In the genomic region with DNA sequence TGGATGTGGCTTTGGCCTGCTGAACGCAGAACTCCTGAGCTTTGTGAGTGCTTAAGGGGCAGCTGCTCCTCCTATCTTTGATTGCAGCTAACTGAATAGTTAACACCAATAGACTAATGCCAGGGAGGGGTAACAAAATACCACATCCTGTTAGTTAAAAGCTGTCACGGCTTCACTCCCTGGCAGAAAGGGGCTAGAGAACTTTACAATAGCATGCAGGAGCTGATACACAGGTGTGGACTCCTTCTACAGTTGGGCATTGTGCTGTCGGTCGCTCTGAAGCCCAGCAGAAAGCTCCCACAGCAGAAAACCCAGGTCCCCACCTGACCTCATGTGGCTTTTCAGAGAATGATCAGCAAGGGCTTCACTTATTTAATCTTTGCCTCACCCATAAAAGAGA, we compare ENCODE assay signal across 15 mouse cellular contexts.
A peak's percentile ranks its signal among the peaks of the same experiment; 100 is the strongest.
DNase-seq lines count a peak whose midpoint lies in the region; ATAC-seq and TF ChIP-seq lines count a peak whose summit lies in the region.
"Had no signal": no experiment of that assay in that cellular context is flagged by ENCODE, and none has a peak within 500 bp of the region (broad histone marks: within the 10 kb centered on the region; RNA-seq: fewer than 3 reads in every experiment).

No protein-coding gene starts in this region.

- 0 out of 2 replicates have a peak, but pooled peaks cover under 1% of the 10 kb centered on the region for H3K4me1 ChIP-seq in kidney, postnatal 0 days (replicated peaks; ENCODE audit: insufficient read depth, low read length)
- H3K4me1 ChIP-seq in forebrain, postnatal 0 days (ENCODE audit: insufficient read depth) = 0 out of 2 replicates have a peak, but pooled peaks cover 7% of the 10 kb centered on the region

- H3K9ac ChIP-seq in kidney, postnatal 0 days (ENCODE audit: low read depth, low read length) = no peak overlapping the region
- H3K9ac ChIP-seq in forebrain, postnatal 0 days = no peak overlapping the region
- H3K9ac ChIP-seq: embryonic facial prominence, embryonic 13.5 days; forebrain, embryonic 13.5 days had no signal

- H3K27ac ChIP-seq in kidney, postnatal 0 days = no peak overlapping the region
- H3K27ac ChIP-seq in forebrain, postnatal 0 days (ENCODE audit: low read depth, low read length) = no peak overlapping the region
- H3K27ac ChIP-seq: embryonic facial prominence, embryonic 13.5 days; forebrain, embryonic 13.5 days had no signal

- no peak for DNase-seq in kidney, postnatal 0 days (ENCODE audit: low spot score)
- no peak for DNase-seq in kidney, adult 9 months
- DNase-seq in CD4-positive, CD25-positive, alpha-beta regulatory T cell, adult 2 months (ENCODE audit: low read depth, low spot score) = peak; percentile 71
- DNase-seq in forebrain, postnatal 0 days = no peak
- DNase-seq in kidney, postnatal 14 days = no peak
- DNase-seq: cerebellum, adult 9-11 months; heart, adult 11 months; heart, postnatal 4 days; kidney, adult 18-20 months; retina, postnatal 1 day had no signal

- no peak for ATAC-seq in kidney, postnatal 0 days (replicated peaks; ENCODE audit: low FRiP score, low read depth)
- ATAC-seq in granulocyte monocyte progenitor cell, adult 5-6 weeks (replicated peaks; ENCODE audit: poor library complexity, severe bottlenecking) = peak; percentile 33; the same call in 1 of the 2 replicates
- ATAC-seq in neutrophil, adult 5-6 weeks (ENCODE audit: extremely low read depth, insufficient number of reproducible peaks, low FRiP score, poor library complexity, severe bottlenecking) = peak; percentile 53
- no peak for ATAC-seq in cerebellum, adult (ENCODE audit: insufficient number of reproducible peaks, low FRiP score, low TSS enrichment)
- no peak for ATAC-seq in forebrain, postnatal 0 days
- ATAC-seq: forebrain, embryonic 13.5 days had no signal

- no peaks in the 10 kb centered on the region for H3K9me3 ChIP-seq in kidney, postnatal 0 days (replicated peaks; ENCODE audit: low read length)
- no peaks in the 10 kb centered on the region for H3K9me3 ChIP-seq in forebrain, postnatal 0 days (ENCODE audit: low read length)
- H3K9me3 ChIP-seq: embryonic facial prominence, embryonic 13.5 days; forebrain, embryonic 13.5 days had no signal

- H3K4me3 ChIP-seq in kidney, postnatal 0 days (replicated peaks; ENCODE audit: low read depth, low read length) = no peak overlapping the region
- H3K4me3 ChIP-seq in forebrain, postnatal 0 days (ENCODE audit: low read depth, low read length) = no peak overlapping the region
- H3K4me3 ChIP-seq: embryonic facial prominence, embryonic 13.5 days; forebrain, embryonic 13.5 days had no signal

- H3K27me3 ChIP-seq in kidney, postnatal 0 days (ENCODE audit: insufficient read depth, low read length) = no peaks in the 10 kb centered on the region
- H3K27me3 ChIP-seq in forebrain, postnatal 0 days (ENCODE audit: insufficient read depth, low read length) = no peaks in the 10 kb centered on the region
- H3K27me3 ChIP-seq: embryonic facial prominence, embryonic 13.5 days; forebrain, embryonic 13.5 days had no signal

- no peak overlapping the region for H3K4me2 ChIP-seq in kidney, postnatal 0 days (ENCODE audit: low read length)
- no peak overlapping the region for H3K4me2 ChIP-seq in forebrain, postnatal 0 days (ENCODE audit: low read depth)
- H3K4me2 ChIP-seq: embryonic facial prominence, embryonic 13.5 days; forebrain, embryonic 13.5 days had no signal

- no peaks in the 10 kb centered on the region for H3K36me3 ChIP-seq in kidney, postnatal 0 days (ENCODE audit: insufficient read depth, low read length)
- H3K36me3 ChIP-seq in forebrain, postnatal 0 days (ENCODE audit: insufficient read depth) = no peaks in the 10 kb centered on the region
- H3K36me3 ChIP-seq: embryonic facial prominence, embryonic 13.5 days had no signal

- WGBS in kidney, postnatal 0 days = 48% methylated on average over 4 of the region's 4 CpGs
- WGBS in forebrain, postnatal 0 days = 52% methylated on average over 4 of the region's 4 CpGs

- 0 out of 2 replicates have a peak, but pooled peaks have one; percentile 3 for TF ChIP-seq CTCF in kidney, postnatal 0 days (IDR thresholded peaks at IDR 0.05; ENCODE audit: low read depth)
- TF ChIP-seq CTCF in forebrain, postnatal 0 days (IDR thresholded peaks at IDR 0.05; ENCODE audit: low read depth) = no peak

Comparison
In these comparisons a context has a peak if more than half of its experiments do, and no peak if none do; other contexts are left out.
1. ATAC-seq: peak in granulocyte monocyte progenitor cell, adult 5-6 weeks (single experiment) and neutrophil, adult 5-6 weeks (single experiment); none in kidney, postnatal 0 days (single experiment), cerebellum, adult (single experiment) and forebrain, postnatal 0 days (single experiment).